Mouse (Mus musculus) liver, embryonic 14.5 days (tissue): ENCODE data around the gene Trp53. TPM values are rescaled to one million over a fixed set of nuclear protein-coding genes. Genes with fewer than 3 reads are reported as not detected.

Experiments
- ATAC-seq: fragments of 200-750 bp; cut with Nextera tagmentation; 2 replicates; pipeline ENCODE4 v1.8.0; 2017; ENCODE audit warnings: moderate number of reproducible peaks, mild to moderate bottlenecking, moderate library complexity; ENCODE audit not compliant: insufficient read depth
- DNase-seq, 3 experiments: peaks; one replicate each; pipeline ENCODE4 v3.0.0-alpha.2; 2012 to 2013; ENCODE audit warnings: low read depth in 3 of 3, low spot score in 3 of 3
- H3K27ac ChIP-seq: fragments of 300-500 bp; sonication (generic); 2 replicates; pipeline ENCODE4 v1.5.1; 2014; ENCODE audit warnings: moderate library complexity, mild to moderate bottlenecking, control low read depth, inconsistent platforms
- H3K27me3 ChIP-seq: fragments of 300-500 bp; sonication (generic); 2 replicates; pipeline ENCODE4 v1.6.1; 2014; ENCODE audit warnings: mild to moderate bottlenecking, low read length, moderate library complexity; ENCODE audit not compliant: control insufficient read depth, insufficient read depth
- H3K36me3 ChIP-seq: fragments of 300-500 bp; sonication (generic); replicated peaks from 2 replicates; pipeline ENCODE4 v1.6.1; 2014; ENCODE audit warnings: low read depth; ENCODE audit not compliant: control insufficient read depth, insufficient read depth
- H3K4me1 ChIP-seq, 2 experiments: fragments of 200-500 bp in 1 of 2; fragments of 300-500 bp in 1 of 2; sonication (generic) in 1 of 2; replicated peaks; 2 replicates each; pipeline ENCODE4 v1.6.1; 2012 to 2014; ENCODE audit warnings: antibody characterized with exemption in 1 of 2, inconsistent platforms in 1 of 2, low read length in 1 of 2; ENCODE audit not compliant: control insufficient read depth in 2 of 2, insufficient read depth in 2 of 2
- H3K4me2 ChIP-seq: fragments of 300-500 bp; sonication (generic); 2 replicates; pipeline ENCODE4 v1.6.1; 2014; ENCODE audit warnings: low read depth, mild to moderate bottlenecking, control low read depth, moderate library complexity
- H3K4me3 ChIP-seq, 2 experiments: fragments of 200-500 bp in 1 of 2; fragments of 300-500 bp in 1 of 2; sonication (generic) in 1 of 2; 2 replicates each; pipeline ENCODE4 v1.5.1; 2012 to 2014; ENCODE audit warnings: low read depth in 2 of 2, low read length in 2 of 2, mild to moderate bottlenecking in 2 of 2, control low read depth in 1 of 2, inconsistent platforms in 1 of 2, moderate library complexity in 1 of 2; ENCODE audit not compliant: insufficient read depth in 1 of 2
- H3K9ac ChIP-seq: fragments of 300-500 bp; sonication (generic); replicated peaks from 2 replicates; pipeline ENCODE4 v1.6.1; 2014; ENCODE audit warnings: mild to moderate bottlenecking, control low read depth, moderate library complexity
- H3K9me3 ChIP-seq: fragments of 300-500 bp; sonication (generic); 2 replicates; pipeline ENCODE4 v1.6.1; 2016; ENCODE audit warnings: low read length, mixed read lengths; ENCODE audit not compliant: control insufficient read depth
- CTCF ChIP-seq: IDR thresholded peaks from 2 replicates; pipeline ENCODE4 v1.5.1; 2016; ENCODE audit warnings: antibody characterized with exemption, low read depth, control low read depth
- EP300 ChIP-seq: IDR thresholded peaks from 2 replicates; pipeline ENCODE4 v1.6.1; 2016; ENCODE audit warnings: antibody characterized with exemption, low read depth
- WGBS: fragments of 180-500 bp; shearing (Covaris S2); extraction: QIAGEN DNeasy Blood & Tissue Kit; methylation state at CpG from one replicate; pipeline ENCODE4 v1.1.7; 2014; ENCODE audit not compliant: insufficient replicate concordance; 5-methylcytosine and 5-hydroxymethylcytosine counted together
- polyA plus RNA-seq, 2 experiments: library from polyadenylated mRNA; depleted of rRNA in 1 of 2; stranded (reverse) in 1 of 2; unstranded in 1 of 2; fragments of >200 nt; fragmentation: Nextera tagmentation in 1 of 2; extraction: Ambion mirVana in 1 of 2; gene quantifications; 2 replicates each; pipeline versions ENCODE4 v1.2.1 to v1.2.3; 2012 to 2014

Gene Trp53
- polyA plus RNA-seq, 2 experiments = 61.2 to 68.7 TPM

DNA sequence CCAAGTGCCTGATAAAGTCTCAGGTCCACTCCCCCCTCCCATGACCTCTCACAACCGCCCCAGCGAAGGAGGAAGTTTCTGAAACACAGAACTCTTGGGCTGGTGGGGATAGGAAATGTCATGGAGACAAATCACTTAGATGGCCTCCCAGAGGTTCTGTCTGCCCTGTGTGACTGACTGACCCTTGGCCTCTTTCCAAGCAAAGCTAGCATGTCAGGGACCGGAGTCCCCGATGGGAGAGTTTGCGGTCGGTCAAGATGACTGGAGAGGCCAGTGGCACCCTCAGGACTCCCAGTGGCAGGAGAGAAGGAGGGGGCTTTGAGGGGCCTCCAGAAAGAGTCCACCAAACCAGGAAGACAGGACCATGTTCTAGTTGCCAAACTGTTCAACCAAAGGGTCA is 21.4 kb upstream of the Trp53 start:
- Histone ChIP-seq H3K27ac (no peak overlapping the region), H3K36me3 (peaks cover 17% of the 10 kb centered on the region; the same call in 1 of the 2 replicates), H3K4me2 (no peak overlapping the region), H3K4me3 (no peak overlapping the region), H3K27me3 (peaks cover 33% of the 10 kb centered on the region), H3K9ac (no peak overlapping the region), H3K9me3 (no peaks in the 10 kb centered on the region), H3K4me1 (peaks cover 0 to 8% of the 10 kb centered on the region in 2 experiments; a peak in 2 of 4 replicates)
- DNase-seq = no peak
- WGBS = 11% methylated on average over 6 of the region's 6 CpGs
- no peak for ATAC-seq
- no peak for TF ChIP-seq CTCF
- TF ChIP-seq EP300 = no peak

DNA sequence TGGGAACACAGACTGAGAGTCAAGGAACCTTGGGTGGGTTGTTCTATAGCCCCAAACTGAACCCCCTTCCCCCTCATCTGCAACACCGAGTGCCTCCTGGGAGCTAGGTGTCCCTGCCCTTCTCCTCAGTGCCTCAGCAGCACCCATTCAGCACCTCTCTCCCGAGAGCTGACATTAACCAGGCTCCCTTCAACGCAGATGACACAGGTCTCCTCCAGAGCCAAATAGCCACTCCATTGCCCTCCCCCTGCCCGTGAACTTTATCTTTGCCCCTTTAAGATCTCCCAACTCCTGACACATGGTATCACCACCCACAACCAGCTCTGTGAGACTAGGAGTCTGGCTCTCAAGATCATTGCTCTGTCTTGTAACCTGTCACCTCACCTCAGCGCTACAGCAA is 21.0 kb upstream of the Trp53 start:
- peaks cover 19% of the 10 kb centered on the region; the same call in 1 of the 2 replicates for H3K36me3 ChIP-seq
- peaks cover 0 to 8% of the 10 kb centered on the region in 2 experiments; a peak in 2 of 4 replicates for H3K4me1 ChIP-seq
- H3K4me3 ChIP-seq = no peak overlapping the region
- DNase-seq = no peak
- peaks cover 33% of the 10 kb centered on the region for H3K27me3 ChIP-seq
- H3K9me3 ChIP-seq = no peaks in the 10 kb centered on the region
- no peak overlapping the region for H3K27ac ChIP-seq
- H3K4me2 ChIP-seq = no peak overlapping the region
- TF ChIP-seq EP300 = no peak
- TF ChIP-seq CTCF = no peak
- WGBS = 15% methylated on average over 5 of the region's 5 CpGs
- H3K9ac ChIP-seq = no peak overlapping the region
- no peak for ATAC-seq

DNA sequence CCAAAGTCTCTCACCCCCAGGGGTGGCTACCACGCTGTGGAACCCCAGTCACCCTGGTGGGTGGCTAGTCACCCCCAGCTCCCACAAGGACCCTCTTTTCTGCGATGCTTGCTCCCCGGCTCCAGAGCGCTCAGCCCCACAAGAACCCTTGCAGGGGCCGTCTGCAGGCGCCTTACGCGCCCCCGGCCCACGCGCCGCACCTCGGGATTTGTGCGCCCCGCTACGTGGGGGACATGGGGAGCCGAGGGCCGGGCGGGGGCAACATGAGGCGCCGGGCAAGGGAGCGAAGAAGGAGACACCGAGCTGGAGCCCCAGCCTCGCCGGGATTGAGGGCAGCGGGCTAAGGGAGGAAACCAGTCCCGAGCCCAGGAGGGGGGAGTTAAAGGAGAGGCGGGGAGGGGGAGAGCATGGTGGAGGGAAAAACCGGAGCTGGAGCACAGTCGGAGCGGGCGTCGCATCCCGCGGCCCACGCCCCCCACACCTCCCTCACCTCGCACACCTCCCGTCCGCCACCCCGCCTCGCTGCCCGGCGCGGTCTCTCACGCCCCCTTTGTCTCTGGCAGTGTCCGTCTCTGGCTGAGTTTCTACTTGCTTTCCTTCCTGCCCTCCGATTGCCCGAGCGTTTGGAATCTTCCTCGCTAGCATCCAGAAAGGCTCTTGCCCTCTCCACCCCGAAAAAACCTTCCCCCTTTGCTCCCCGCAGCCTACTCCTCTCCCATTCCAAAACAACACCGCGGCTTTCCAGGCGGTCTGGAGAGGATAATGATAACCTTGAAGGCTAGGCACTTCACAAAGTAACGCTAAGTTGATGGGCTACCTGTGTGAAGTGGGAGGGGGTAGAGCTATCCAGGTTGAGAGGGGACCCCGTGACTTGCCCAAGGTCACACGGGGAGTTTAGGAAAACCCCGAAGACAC is 20.1 kb upstream of the Trp53 start, which contains the start of gene Efnb3:
Gene Efnb3, minus strand, starts transcription at position 355 of the 915 bp plus-strand sequence.
- no peak for TF ChIP-seq CTCF
- no peak for TF ChIP-seq EP300
- 5% methylated on average over 57 of the region's 59 CpGs for WGBS
- peak within 1 kb of the TSS; percentile 5 to 29; a peak in 3 of 4 replicates for H3K4me3 ChIP-seq

DNA sequence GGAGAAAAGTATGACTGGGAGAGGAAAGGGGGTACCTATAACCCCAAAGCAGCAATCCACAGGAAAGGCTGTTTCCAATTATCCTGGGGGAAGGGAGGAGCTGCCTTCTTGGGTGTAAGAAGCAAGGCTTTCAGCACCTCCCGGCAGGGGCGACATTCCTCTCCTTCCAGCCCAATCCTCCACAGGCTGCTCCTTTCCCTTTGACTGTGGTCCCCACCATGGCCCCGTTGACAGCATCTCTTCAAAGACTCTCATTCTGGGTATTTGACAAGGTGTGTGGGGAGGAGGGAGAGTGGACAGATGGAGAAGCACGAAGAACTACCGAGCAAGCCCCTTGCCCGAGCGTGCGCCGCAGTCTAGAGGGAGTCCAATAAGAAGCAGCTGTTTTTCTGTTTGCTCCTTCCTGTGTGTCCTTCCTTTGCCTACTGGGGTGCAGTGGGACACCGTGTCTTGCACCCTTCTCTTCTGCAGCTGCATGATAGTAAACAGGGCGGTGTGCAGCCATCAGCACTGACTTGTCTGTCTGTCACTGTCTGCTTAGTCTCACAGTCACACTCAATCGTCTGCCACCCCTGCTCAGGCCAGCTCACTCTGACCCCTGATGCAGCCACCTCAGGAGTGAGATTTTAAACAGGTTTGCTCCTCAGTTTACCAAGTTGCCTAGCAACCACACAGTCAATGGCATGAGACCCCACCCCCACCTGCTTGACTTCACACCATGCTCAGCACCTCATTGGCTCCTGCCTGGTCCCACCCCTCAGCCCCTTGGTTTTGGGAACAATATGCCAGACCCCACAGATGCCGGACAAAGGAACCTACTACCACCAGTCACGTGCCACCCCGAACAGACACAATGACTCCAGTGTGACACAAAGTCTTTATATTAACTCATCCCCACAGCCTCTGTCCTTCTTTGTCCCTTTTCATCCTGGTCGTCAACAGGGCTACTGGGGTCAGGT is 19.0 kb upstream of the Trp53 start:
- Histone ChIP-seq H3K4me2 (no peak overlapping the region), H3K9me3 (no peaks in the 10 kb centered on the region), H3K4me1 (peaks cover 0 to 8% of the 10 kb centered on the region in 2 experiments; a peak in 2 of 4 replicates), H3K4me3 (no peak overlapping the region), H3K27ac (no peak overlapping the region), H3K9ac (no peak overlapping the region), H3K36me3 (peaks cover 32% of the 10 kb centered on the region), H3K27me3 (peaks cover 31% of the 10 kb centered on the region)
- TF ChIP-seq EP300 (no peak), CTCF (no peak)
- DNase-seq (no peak), ATAC-seq (no peak)
- WGBS = 65% methylated on average over 16 of the region's 16 CpGs

More for the DNA sequence above, 20.1 kb upstream of the Trp53 start, which contains the start of gene Efnb3:
- Histone ChIP-seq H3K4me1 (peaks cover 0 to 8% of the 10 kb centered on the region in 2 experiments; a peak in 2 of 4 replicates), H3K27ac (no peak within 1 kb of the TSS), H3K27me3 (peaks cover 33% of the 10 kb centered on the region), H3K9me3 (no peaks in the 10 kb centered on the region), H3K4me2 (peak within 1 kb of the TSS; percentile 58), H3K36me3 (peaks cover 22% of the 10 kb centered on the region), H3K9ac (no peak within 1 kb of the TSS)
- no peak for DNase-seq
- no peak for ATAC-seq
